Mouse (Mus musculus) cerebellum, postnatal 25 days (tissue): ENCODE data around the gene Rnd3.

Experiments used
- DNase-seq, 2 experiments: peaks; one replicate each; pipeline ENCODE4 v3.0.0; 2021; ENCODE audit warnings: mixed read lengths in 2 of 2

The Rnd3 gene

DNA sequence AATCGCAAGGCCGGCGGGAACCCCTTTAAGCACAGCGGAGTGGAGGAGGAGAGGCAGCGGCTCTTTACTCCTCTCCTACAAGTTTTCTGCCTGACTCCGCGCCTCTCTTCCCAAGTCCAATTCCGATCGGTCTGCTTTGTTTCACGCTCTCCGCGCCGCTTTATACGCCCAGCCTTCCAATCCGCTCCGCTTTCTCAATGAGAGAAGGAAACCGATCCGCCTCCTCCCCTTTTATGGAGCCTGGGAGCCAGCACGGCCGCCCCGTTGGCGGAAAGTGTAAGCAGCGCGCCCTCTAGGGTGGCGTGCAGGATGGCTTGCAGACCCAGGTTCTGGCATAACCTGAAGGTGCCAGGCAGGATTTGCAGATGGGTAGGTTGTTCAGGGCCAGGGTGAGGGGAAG, at the start of gene Rnd3:
Gene Rnd3, minus strand, starts transcription at position 137 of the 400 bp plus-strand sequence.
- DNase-seq = peak; percentile 93 to 96

DNA sequence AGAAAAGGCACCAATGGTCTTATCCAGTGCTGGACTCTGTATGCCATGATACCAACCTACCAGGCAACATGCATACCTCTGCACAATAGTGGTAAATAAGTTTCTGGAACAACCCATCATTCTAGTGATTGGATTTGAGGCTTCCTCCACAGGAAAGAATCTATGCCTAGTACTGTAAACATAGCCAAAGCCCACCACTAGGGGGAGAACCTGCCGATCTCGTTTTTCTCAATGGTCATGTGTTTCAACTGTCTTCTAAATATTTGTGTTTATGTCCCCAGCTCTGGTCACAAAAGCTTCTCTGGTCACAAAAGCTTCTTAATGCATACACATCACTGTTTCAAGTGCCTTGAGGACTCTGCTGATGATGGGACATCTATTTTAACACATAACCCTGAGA, 43.4 kb upstream of the Rnd3 start:
- no peak for DNase-seq

GRCm38 (mm10) chr2:51185762-51186161, 36.9 kb upstream of the Rnd3 start:
- no peak for DNase-seq

- DNase-seq = no peak
Measured at GRCm38 (mm10) chr2:51182990-51183389, 34.1 kb upstream of the Rnd3 start.

- DNase-seq = no peak
Measured at GRCm38 (mm10) chr2:51181376-51181775, 32.5 kb upstream of the Rnd3 start.

- no peak for DNase-seq
Measured at GRCm38 (mm10) chr2:51179096-51179495, 30.2 kb upstream of the Rnd3 start.

GRCm38 (mm10) chr2:51177615-51178014, 28.7 kb upstream of the Rnd3 start:
- DNase-seq = no peak

GRCm38 (mm10) chr2:51175276-51175675, 26.4 kb upstream of the Rnd3 start:
- no peak for DNase-seq

GRCm38 (mm10) chr2:51161110-51161509, 12.2 kb upstream of the Rnd3 start:
- peak in 1 of 2 experiments; percentile 13 for DNase-seq

DNA sequence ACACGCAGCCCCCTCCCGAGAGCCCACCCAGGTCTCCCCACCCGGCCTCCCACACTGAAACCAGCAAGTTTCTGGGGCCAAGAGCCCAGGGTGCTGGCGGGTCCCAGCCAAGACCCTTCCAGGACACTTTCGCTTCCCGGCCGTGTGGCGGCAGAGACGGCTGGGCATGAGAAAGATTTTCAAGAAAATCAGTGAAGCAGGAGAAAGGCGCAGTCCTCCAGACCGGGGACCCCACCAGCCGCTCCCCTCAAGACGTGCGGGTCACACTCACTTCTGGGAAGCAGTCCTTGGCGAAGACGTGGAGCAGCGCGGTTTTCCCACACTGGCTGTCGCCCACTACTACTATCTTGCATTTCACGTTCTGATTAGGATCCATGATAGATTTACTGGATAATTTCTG, 457 bp downstream of the Rnd3 start:
- DNase-seq = peak; percentile 53 to 55

- DNase-seq = no peak
Measured at GRCm38 (mm10) chr2:51148065-51148407, 875 bp downstream of the Rnd3 start.

DNA sequence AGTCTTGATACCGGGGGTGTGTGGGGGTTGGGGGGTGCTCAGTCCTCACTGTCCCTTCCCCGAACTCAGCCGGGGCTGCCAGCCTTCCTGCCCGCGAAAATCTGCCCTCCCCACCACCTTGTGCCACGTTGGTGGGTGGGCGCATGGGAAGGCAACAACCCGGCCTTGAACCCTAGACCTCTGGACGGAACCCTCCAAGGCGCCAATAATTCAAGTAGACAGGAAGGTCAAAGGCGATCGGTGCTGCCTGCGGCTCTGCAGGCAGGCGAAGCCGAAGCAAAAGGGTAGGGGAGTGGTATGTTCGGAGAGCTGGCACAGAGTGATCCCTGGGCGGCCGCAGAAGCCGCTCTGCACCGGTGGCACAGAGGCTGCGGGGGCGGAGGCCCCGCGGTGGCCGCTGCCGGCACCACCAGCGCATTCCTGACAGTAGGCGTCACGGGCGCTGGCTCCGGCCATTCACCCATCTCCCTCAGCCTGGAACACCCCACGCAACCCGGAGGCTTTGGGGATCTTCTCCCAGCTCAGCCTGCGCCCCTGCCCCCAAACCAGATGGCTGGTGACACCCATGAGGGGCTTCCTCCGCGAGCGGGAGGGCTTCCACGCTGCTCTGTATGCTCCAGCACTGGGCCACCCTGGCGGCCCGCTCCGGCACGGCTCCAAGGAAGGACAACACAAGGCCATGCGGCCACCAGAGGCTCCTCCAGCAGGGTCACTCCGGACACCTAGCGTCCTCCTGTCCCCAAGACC, 1.4 kb downstream of the Rnd3 start:
- DNase-seq = peak; percentile 81 to 82

- peak; percentile 86 to 88 for DNase-seq
Measured at GRCm38 (mm10) chr2:51146871-51147317, 2.0 kb downstream of the Rnd3 start.

DNA sequence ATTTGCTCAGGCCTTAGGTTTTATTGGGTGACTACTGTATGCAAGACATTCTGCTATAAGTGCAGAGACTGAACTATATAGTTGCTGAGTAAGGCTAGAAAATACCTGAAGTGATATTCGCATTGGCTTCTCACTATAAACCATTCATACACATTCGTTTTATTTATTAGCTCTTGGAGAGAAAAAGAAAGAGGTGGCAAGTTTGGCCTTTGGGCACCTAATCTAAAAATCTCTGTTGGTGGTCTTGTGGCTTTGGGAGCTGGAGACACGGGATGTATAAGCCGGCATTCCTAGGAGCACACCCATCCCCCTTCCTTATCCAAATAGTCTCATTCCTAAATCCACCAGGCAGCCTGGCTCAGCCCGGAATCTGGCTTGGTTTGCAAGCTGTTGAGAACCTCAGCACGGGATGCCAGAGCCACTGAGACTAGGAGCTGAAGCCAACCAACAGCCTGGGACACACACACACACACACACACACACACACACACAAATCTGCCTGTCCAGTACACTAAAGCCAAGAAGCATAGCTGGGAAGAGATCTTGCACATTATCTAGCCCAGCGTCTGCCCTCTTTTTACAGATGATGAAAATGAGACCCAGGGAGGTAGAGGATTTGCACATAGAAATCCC, 3.0 kb downstream of the Rnd3 start:
- peak; percentile 84 to 89 for DNase-seq

DNA sequence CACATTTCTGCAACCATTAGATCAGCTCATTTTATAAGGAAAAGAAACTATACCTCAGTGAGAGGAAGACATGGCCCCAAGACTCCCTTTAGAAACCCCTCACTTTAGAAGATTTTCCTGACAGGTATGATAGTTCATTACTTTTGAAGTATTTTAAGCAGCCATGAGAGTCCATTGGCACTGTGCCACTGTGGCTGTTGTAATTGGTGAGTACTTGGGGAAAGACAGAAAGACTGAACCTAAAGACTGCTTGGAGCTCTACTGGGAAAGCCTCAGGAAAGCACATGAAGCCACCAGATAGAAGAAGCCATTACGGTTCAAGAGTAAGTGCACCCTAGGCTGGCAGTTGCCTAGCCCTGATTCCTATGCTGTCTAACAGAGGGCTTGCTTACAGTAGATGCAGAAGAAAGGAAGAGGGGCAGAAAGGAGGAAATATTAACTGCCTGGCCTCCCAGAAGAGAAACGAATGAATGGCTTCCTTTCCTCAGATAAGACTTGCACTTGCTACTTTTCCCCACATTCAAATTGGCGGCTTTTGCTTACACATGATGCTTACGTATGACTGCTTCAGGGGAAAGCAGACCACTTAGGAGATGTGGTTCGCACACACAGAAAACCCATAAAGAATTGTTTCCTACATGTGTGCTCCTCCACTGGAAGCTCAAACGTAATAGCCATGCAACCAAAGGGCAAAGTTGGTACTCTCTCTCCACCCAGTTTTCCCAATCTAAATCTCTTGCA, 4.4 kb downstream of the Rnd3 start:
- DNase-seq = peak; percentile 15 to 23

DNA sequence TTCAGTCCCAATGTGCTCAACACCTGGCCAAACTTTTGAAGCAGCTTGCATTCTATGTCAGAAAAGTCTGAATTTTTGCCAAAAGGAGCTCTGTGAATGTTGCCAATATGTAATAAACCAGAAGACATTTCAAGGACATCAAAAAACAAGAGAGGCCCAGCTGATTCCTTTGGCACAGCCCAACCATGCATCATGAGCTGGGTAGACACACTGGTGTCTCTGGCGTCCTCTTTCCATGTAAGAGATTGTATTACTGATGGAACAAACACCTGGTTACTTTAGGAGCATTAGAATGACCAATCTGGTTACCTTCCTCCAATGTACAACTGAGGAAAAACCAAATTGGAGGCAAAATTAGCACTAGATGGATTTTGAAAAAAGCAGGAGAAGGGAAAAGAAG, 6.5 kb downstream of the Rnd3 start:
- no peak for DNase-seq

GRCm38 (mm10) chr2:51141345-51141744, 7.6 kb downstream of the Rnd3 start:
- DNase-seq = no peak

GRCm38 (mm10) chr2:51140486-51140885, 8.4 kb downstream of the Rnd3 start:
- no peak for DNase-seq

DNA sequence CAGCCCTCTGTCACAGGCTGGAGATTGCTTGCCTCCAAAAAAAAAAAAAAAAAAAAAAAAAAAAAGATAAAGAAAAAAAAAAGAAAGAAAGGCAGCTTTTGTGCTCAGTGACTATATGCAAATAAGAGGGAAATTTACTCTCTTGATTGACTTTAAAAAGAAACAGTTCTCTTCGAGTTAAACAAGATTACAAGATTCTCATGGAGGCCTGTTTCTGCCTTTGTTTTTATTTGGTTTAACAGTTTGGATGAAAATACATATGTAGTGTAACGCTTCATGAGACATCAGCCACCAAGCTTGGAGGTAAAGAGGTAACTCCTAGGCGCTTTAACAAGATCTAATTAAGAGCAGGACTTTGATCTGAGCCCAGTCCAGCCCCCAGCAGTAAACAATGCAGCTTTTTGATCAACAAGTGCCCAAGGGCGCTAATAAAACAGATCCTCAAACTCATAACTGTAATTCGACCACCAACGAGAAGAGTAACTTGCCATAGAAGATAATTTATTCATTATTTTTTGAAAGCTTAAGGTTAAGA, 8.9 kb downstream of the Rnd3 start:
- DNase-seq = no peak

GRCm38 (mm10) chr2:51139218-51139911, 9.5 kb downstream of the Rnd3 start:
- peak in 1 of 2 experiments; percentile 21 for DNase-seq

GRCm38 (mm10) chr2:51137726-51138125, 11.2 kb downstream of the Rnd3 start:
- DNase-seq = no peak

DNA sequence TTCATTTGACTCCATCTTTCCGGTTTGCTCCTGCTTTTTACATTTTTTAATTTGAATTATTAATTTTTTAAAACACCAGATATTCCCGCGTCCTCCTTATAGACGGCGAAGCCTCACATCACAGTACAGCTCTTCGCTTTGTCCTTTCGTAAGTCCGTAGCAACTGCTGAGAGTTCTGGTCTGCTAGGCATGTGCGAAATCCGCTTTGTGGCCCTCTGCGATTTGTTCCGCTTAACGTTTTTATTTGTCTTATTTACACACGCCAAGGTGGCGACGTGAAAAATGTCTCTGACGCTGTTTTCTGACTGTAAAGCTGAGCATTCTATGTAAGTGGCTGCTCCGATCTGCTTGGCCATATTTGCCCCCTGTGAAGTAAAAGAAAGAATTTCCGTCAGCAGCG, 16.7 kb downstream of the Rnd3 start:
- no peak for DNase-seq

- DNase-seq = no peak
Measured at GRCm38 (mm10) chr2:51128090-51128489, 20.8 kb downstream of the Rnd3 start.
